Mouse (Mus musculus) large intestine, adult 2 months (tissue): ENCODE measurements around the gene Erich2. TPM values are rescaled to one million over a fixed set of nuclear protein-coding genes. Genes with fewer than 3 reads are reported as not detected.
"Not testable (repeated sequence)": the region's sequence is repeated elsewhere in the genome, so short reads cannot be mapped to it uniquely, and the experiment has no call there.

Experiments used
- DNase-seq: peaks from one replicate; pipeline ENCODE4 v3.0.0-alpha.2; 2012; ENCODE audit warnings: low read depth, low spot score
- WGBS: fragments of 180-500 bp; shearing (Covaris S2); methylation state at CpG from one replicate; pipeline ENCODE4 v1.1.7; 2018; 5-methylcytosine and 5-hydroxymethylcytosine counted together
- polyA plus RNA-seq: library from polyadenylated mRNA; depleted of rRNA; stranded (reverse); fragments of >200 nt; gene quantifications from 2 replicates; pipeline ENCODE4 v1.2.3, GENCODE M21; 2012; rRNA removed

Gene Erich2
- polyA plus RNA-seq, result 0.14 and 0.31 TPM in 2 replicates

GRCm38 (mm10) chr2:70508496-70508895 is at the start of gene Erich2:
TSS of gene Erich2 (plus strand) at chr2:70508819.
- WGBS, result 20% methylated on average over 10 of the region's 10 CpGs
- no peak for DNase-seq

- no peak for DNase-seq
- WGBS, result 79% methylated on average over 1 of the region's 1 CpGs
Measured at GRCm38 (mm10) chr2:70463606-70464005, 45.0 kb upstream of the Erich2 start.

- WGBS, result 34% methylated on average over 5 of the region's 5 CpGs
- DNase-seq, result no peak
Measured at GRCm38 (mm10) chr2:70471136-70471535, 37.5 kb upstream of the Erich2 start.

- DNase-seq, result no peak
- 2% methylated on average over 48 of the region's 48 CpGs for WGBS
Measured at GRCm38 (mm10) chr2:70471861-70472620, 36.6 kb upstream of the Erich2 start.

GRCm38 (mm10) chr2:70497715-70498318 is 10.8 kb upstream of the Erich2 start:
- 23% methylated on average over 13 of the region's 13 CpGs for WGBS
- DNase-seq, result no peak

GRCm38 (mm10) chr2:70503436-70503835 is 5.2 kb upstream of the Erich2 start:
- WGBS, result 77% methylated on average over 10 of the region's 10 CpGs
- no peak for DNase-seq

- no peak for DNase-seq
- 2% methylated on average over 1 of the region's 1 CpGs for WGBS
Measured at GRCm38 (mm10) chr2:70505229-70505628, 3.4 kb upstream of the Erich2 start.

- WGBS, result 5% methylated on average over 4 of the region's 4 CpGs
- DNase-seq, result no peak
Measured at GRCm38 (mm10) chr2:70505896-70506295, 2.7 kb upstream of the Erich2 start.

- WGBS, result 22% methylated on average over 2 of the region's 2 CpGs
- no peak for DNase-seq
Measured at GRCm38 (mm10) chr2:70506372-70506771, 2.2 kb upstream of the Erich2 start.

GRCm38 (mm10) chr2:70509021-70509632 is 508 bp downstream of the Erich2 start:
- peak; percentile 24 for DNase-seq
- WGBS, result under 1% methylated on average over 56 of the region's 56 CpGs

- 39% methylated on average over 7 of the region's 7 CpGs for whole genome bisulfite sequencing
- not testable (repeated sequence) for DNase-seq
Measured at GRCm38 (mm10) chr2:70538283-70538682, 29.7 kb downstream of the Erich2 start.

- no peak for DNase-seq
- WGBS, result 65% methylated on average over 6 of the region's 6 CpGs
Measured at GRCm38 (mm10) chr2:70550671-70551070, 42.1 kb downstream of the Erich2 start.

GRCm38 (mm10) chr2:70551446-70551845 is 42.8 kb downstream of the Erich2 start:
- 68% methylated on average over 2 of the region's 2 CpGs for WGBS
- no peak for DNase-seq

- WGBS, result 67% methylated on average over 15 of the region's 15 CpGs
- no peak for DNase-seq
Measured at GRCm38 (mm10) chr2:70552067-70552598, 43.5 kb downstream of the Erich2 start.

GRCm38 (mm10) chr2:70552772-70553171 is 44.2 kb downstream of the Erich2 start, which contains the start of gene Gad1:
TSS of gene Gad1 (plus strand) at chr2:70553072.
- 20% methylated on average over 4 of the region's 4 CpGs for WGBS
- no peak for DNase-seq

- 79% methylated on average over 3 of the region's 3 CpGs for WGBS
- DNase-seq, result no peak
Measured at GRCm38 (mm10) chr2:70553826-70554225, 45.2 kb downstream of the Erich2 start.

- DNase-seq, result peak; percentile 45
- 7% methylated on average over 18 of the region's 18 CpGs for WGBS
Measured at GRCm38 (mm10) chr2:70558112-70558842, 49.7 kb downstream of the Erich2 start.

GRCm38 (mm10) chr2:70558843-70559451 is 50.3 kb downstream of the Erich2 start:
- DNase-seq, result no peak
- 6% methylated on average over 24 of the region's 24 CpGs for WGBS

GRCm38 (mm10) chr2:70559520-70559919 is 50.9 kb downstream of the Erich2 start:
- 3% methylated on average over 13 of the region's 13 CpGs for WGBS
- DNase-seq, result no peak
